Comparison of ENCODE assay signal across 11 mouse cellular contexts in genomic region chr2:116056826-116057225, GRCm38 (mm10). TPM values are rescaled to one million over a fixed set of nuclear protein-coding genes. Genes with fewer than 3 reads are reported as not detected.
DNase-seq lines count a peak whose midpoint lies in the region; ATAC-seq and TF ChIP-seq lines count a peak whose summit lies in the region.
"Had no signal": no experiment of that assay in that cellular context is flagged by ENCODE, and none has a peak within 500 bp of the region (broad histone marks: within the 10 kb centered on the region; RNA-seq: fewer than 3 reads in every experiment).

No protein-coding gene starts in this region.

- TF ChIP-seq POLR2A in heart, adult 2 months (IDR thresholded peaks at IDR 0.05; ENCODE audit: insufficient read depth, low read depth, low read length), result no peak

- no peaks in the 10 kb centered on the region for H3K9me3 ChIP-seq in lung, embryonic 15.5 days
- H3K9me3 ChIP-seq in intestine, embryonic 16.5 days (ENCODE audit: control insufficient read depth, low read length), result no peaks in the 10 kb centered on the region
- H3K9me3 ChIP-seq in stomach, embryonic 16.5 days (replicated peaks; ENCODE audit: control insufficient read depth, low read length), result no peaks in the 10 kb centered on the region

- H3K4me2 ChIP-seq in lung, embryonic 15.5 days, result peak overlapping the region; percentile 31
- peak overlapping the region; percentile 74 for H3K4me2 ChIP-seq in intestine, embryonic 16.5 days (ENCODE audit: low read depth, low read length)
- peak overlapping the region; percentile 81 for H3K4me2 ChIP-seq in stomach, embryonic 16.5 days (ENCODE audit: low read depth, low read length)

- no peak for TF ChIP-seq EP300 in heart, adult 2 months (IDR thresholded peaks at IDR 0.05; ENCODE audit: insufficient read depth, low read depth, low read length)

- no peaks in the 10 kb centered on the region for H3K27me3 ChIP-seq in heart, adult 2 months (ENCODE audit: control insufficient read depth, insufficient read depth, low read length)
- peaks cover 15% of the 10 kb centered on the region for H3K27me3 ChIP-seq in lung, embryonic 15.5 days
- peaks cover 6% of the 10 kb centered on the region; the same call in 1 of the 2 replicates for H3K27me3 ChIP-seq in intestine, embryonic 16.5 days (replicated peaks; ENCODE audit: control insufficient read depth, insufficient read depth, low read length)
- H3K27me3 ChIP-seq in stomach, embryonic 16.5 days (ENCODE audit: control insufficient read depth, insufficient read depth, low read length), result no peaks in the 10 kb centered on the region

- no peak for TF ChIP-seq CTCF in heart, adult 2 months (IDR thresholded peaks at IDR 0.05)

- H3K36me3 ChIP-seq in heart, adult 2 months (ENCODE audit: control insufficient read depth, insufficient read depth, low read length), result peaks cover 14% of the 10 kb centered on the region
- no peaks in the 10 kb centered on the region; the same call in 1 of the 2 replicates for H3K36me3 ChIP-seq in lung, embryonic 15.5 days
- H3K36me3 ChIP-seq in intestine, embryonic 16.5 days (ENCODE audit: control insufficient read depth, insufficient read depth, low read length), result no peaks in the 10 kb centered on the region
- H3K36me3 ChIP-seq in stomach, embryonic 16.5 days (ENCODE audit: control insufficient read depth, insufficient read depth, low read length), result no peaks in the 10 kb centered on the region

- peak overlapping the region; percentile 20; the same call in 1 of the 2 replicates for H3K9ac ChIP-seq in heart, adult 2 months (ENCODE audit: low read depth, low read length)
- H3K9ac ChIP-seq in lung, embryonic 15.5 days, result no peak overlapping the region
- peak overlapping the region; percentile 30; the same call in 1 of the 2 replicates for H3K9ac ChIP-seq in intestine, embryonic 16.5 days (ENCODE audit: low read depth, low read length)
- peak overlapping the region; percentile 61 for H3K9ac ChIP-seq in stomach, embryonic 16.5 days (ENCODE audit: low read length)

- H3K4me3 ChIP-seq in heart, adult 2 months, result no peak overlapping the region
- no peak overlapping the region for H3K4me3 ChIP-seq in lung, embryonic 15.5 days
- peak overlapping the region; percentile 29 for H3K4me3 ChIP-seq in intestine, embryonic 16.5 days (ENCODE audit: low read length)
- H3K4me3 ChIP-seq in stomach, embryonic 16.5 days (replicated peaks; ENCODE audit: low read length), result peak overlapping the region; percentile 67
- H3K4me3 ChIP-seq: erythroblast, embryonic 14.5 days had no signal

- intact Hi-C loops in heart, adult 2 months (cut with DNase I), result no loop called here
- intact Hi-C loops in heart, postnatal 36 days (cut with DNase I), result no loop called here

- DNase-seq in heart, adult 2 months, result no peak
- DNase-seq in heart, postnatal 36 days, result no peak
- no peak for DNase-seq in lung, adult 18-20 months
- DNase-seq in right cerebral cortex, adult 18-20 months, result no peak
- DNase-seq: left cerebral cortex, postnatal 4 days had no signal

- peak overlapping the region; percentile 36 for H3K27ac ChIP-seq in heart, adult 2 months
- H3K27ac ChIP-seq in lung, embryonic 15.5 days, result no peak overlapping the region
- H3K27ac ChIP-seq in intestine, embryonic 16.5 days (ENCODE audit: low read length), result no peak overlapping the region
- peak overlapping the region; percentile 67 for H3K27ac ChIP-seq in stomach, embryonic 16.5 days (ENCODE audit: low read length)
- H3K27ac ChIP-seq: macrophage had no signal

- no peaks in the 10 kb centered on the region for H3K79me2 ChIP-seq in heart, adult 2 months (replicated peaks; ENCODE audit: control insufficient read depth, insufficient read depth, low read length)

- peaks cover 4% of the 10 kb centered on the region for H3K4me1 ChIP-seq in heart, adult 2 months (ENCODE audit: control insufficient read depth, insufficient read depth, low read length)
- peaks cover 26% of the 10 kb centered on the region for H3K4me1 ChIP-seq in lung, embryonic 15.5 days
- peaks cover 8% of the 10 kb centered on the region for H3K4me1 ChIP-seq in intestine, embryonic 16.5 days (ENCODE audit: control insufficient read depth, insufficient read depth, low read length)
- peaks cover 31% of the 10 kb centered on the region for H3K4me1 ChIP-seq in stomach, embryonic 16.5 days (ENCODE audit: control insufficient read depth, insufficient read depth, low read length)

- 56% methylated on average over 7 of the region's 7 CpGs for WGBS in heart, adult 2 months
- 66% methylated on average over 7 of the region's 7 CpGs for WGBS in lung, embryonic 15.5 days
- 47% methylated on average over 7 of the region's 7 CpGs for WGBS in intestine, embryonic 16.5 days
- 40% methylated on average over 7 of the region's 7 CpGs for WGBS in stomach, embryonic 16.5 days

- no peak for ATAC-seq in lung, embryonic 15.5 days (ENCODE audit: borderline replicate concordance, extremely low read depth, low FRiP score, low TSS enrichment)
- no peak for ATAC-seq in intestine, embryonic 16.5 days
- no peak for ATAC-seq in stomach, embryonic 16.5 days (ENCODE audit: insufficient read depth, low FRiP score)
- no peak for ATAC-seq in activated CD4-positive, CD25-positive, alpha-beta regulatory T cell, adult 4 months

RNA-seq across cellular contexts. Expression of gene Meis2, which starts 8.8 kb away (rescaled TPM):
- total RNA-seq in heart, adult 2 months (2021), result 10 to 100 TPM; 24.9 to 30.4 TPM
- 16.9 and 22.4 TPM in 2 replicates for polyA plus RNA-seq in heart, adult 2 months (2012; rRNA removed)
- 10 to 100 TPM; 20.8 to 27.4 TPM for total RNA-seq in heart, postnatal 36 days (2021)
- polyA plus RNA-seq in lung, embryonic 15.5 days (2015; fragmentation: Nextera tagmentation; extraction: Ambion mirVana), result 24.4 and 25.8 TPM in 2 replicates
- polyA plus RNA-seq in intestine, embryonic 16.5 days (2015; fragmentation: Nextera tagmentation; extraction: Ambion mirVana), result 25.7 and 26.8 TPM in 2 replicates
- 42.8 and 43.3 TPM in 2 replicates for polyA plus RNA-seq in stomach, embryonic 16.5 days (2015; fragmentation: Nextera tagmentation; extraction: Ambion mirVana)
- polyA plus RNA-seq in activated CD4-positive, CD25-positive, alpha-beta regulatory T cell, adult 4 months (2017; shearing (Covaris generic)), result under 1 TPM in 1 of 2 experiments, not detected in 1; 0.26 TPM
- polyA plus RNA-seq: erythroblast, embryonic 14.5 days; macrophage had no signal

Comparison
In these comparisons a context has a peak if more than half of its experiments do, and no peak if none do; other contexts are left out.
1. H3K27ac ChIP-seq: peak in heart, adult 2 months (single experiment) and stomach, embryonic 16.5 days (single experiment); none in lung, embryonic 15.5 days (single experiment) and intestine, embryonic 16.5 days (single experiment).
2. H3K4me3 ChIP-seq: peak in intestine, embryonic 16.5 days (single experiment) and stomach, embryonic 16.5 days (single experiment); none in heart, adult 2 months (single experiment) and lung, embryonic 15.5 days (single experiment).
3. H3K4me2 ChIP-seq: peak in every context shown above with its lines; median percentile 81 in stomach, embryonic 16.5 days; 74 in intestine, embryonic 16.5 days; 31 in lung, embryonic 15.5 days.
4. RNA of gene Meis2, which starts 8.8 kb away (polyA plus RNA-seq): 42.8 to 43.3 TPM in stomach, embryonic 16.5 days, 25.7 to 26.8 TPM in intestine, embryonic 16.5 days, 24.4 to 25.8 TPM in lung, embryonic 15.5 days and 16.9 to 22.4 TPM in heart, adult 2 months; 0.26 TPM in activated CD4-positive, CD25-positive, alpha-beta regulatory T cell, adult 4 months; every median in the first group is over 10 times any median in the second.